Mouse (Mus musculus): ENCODE data around the gene Adgrl1. TPM values are rescaled to one million over a fixed set of nuclear protein-coding genes. Genes with fewer than 3 reads are reported as not detected.

The Adgrl1 gene
- total RNA-seq, 2 experiments from 2014 or later: 9.9 to 10.9 TPM

- DNase-seq: no peak
Measured at GRCm38 (mm10) chr8:83901566-83902485, 1.9 kb downstream of the Adgrl1 start.

DNA sequence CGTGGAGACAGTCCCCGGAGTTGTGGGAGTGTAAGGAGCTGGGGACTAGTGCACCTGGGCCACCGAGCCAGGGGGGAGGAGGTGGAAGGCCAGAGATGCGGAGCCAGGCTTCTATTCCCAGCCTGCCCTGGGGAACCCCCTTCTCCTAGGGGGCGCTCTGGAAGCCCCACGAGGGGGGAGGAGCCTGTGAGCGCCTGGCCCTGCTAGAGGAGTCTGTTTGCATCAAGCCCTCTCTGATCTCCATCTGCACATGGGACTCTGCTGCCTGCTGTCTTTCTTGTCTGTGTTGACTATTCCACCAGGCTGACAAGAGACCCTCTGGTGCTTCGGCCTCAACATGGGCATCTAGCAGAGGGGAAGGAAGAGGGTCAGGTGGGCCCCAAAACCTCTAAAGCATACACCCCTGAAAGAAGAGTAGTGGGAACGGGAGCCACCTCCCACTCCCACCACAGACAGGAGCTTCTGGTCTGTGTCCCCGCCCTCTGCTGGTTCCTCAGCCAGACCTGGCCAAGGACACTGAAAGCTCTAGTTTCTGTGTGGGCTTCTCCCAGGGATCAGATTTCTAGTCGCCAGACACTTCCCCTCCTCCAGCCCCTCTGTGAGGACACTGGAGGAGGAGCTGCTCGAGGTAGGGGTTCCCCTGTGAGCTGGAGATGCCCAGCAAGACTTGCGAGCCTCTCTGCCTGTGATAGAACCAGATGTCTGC, 3.2 kb downstream of the Adgrl1 start:
- no peak for DNase-seq

- DNase-seq: no peak
Measured at GRCm38 (mm10) chr8:83908583-83908982, 8.7 kb downstream of the Adgrl1 start.

- DNase-seq: no peak
Measured at GRCm38 (mm10) chr8:83909311-83909710, 9.4 kb downstream of the Adgrl1 start.

DNA sequence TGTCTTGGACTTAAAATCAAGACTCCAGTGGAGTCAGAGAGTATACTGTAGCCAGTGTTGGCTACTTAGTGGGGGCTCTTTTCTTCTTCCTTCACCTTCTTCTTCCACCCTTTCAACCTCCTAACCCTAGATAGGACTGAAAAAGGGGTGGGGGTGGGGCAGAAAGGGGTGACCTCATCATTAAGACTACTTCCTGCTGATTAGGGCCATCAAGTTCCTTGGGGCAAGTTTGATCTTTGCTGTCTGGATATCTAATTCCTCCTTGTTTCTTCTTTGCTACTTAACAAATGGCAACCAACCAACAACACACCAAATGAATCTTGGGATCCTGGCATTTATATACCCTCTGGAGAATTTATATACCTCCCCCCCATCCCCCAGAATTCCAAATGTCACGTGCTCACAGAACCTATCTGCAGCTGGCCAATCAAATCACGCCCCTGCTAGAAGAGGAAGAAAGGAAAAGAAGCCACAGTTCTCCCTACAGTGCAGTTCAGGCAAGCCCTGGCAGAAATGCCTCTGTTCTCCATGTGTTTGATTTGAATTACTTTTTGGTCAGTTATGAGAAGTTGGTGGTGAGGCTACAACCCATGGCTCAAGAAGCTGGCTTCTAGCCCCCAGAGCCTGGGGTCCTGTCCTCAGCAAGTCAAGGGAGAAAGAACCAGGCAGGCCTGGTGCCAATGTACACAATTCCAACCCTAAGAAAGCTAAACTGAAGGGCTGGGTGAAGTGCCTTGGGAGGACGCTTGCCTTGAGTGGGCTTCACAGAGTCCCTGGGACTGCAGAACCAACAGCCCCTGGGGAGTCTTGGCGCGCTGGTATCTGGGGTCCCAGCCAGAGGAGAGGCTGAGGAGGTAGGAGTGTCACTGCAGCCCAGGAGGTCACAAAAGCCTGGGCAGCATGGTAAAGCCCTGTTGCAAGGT, 12.2 kb downstream of the Adgrl1 start:
- DNase-seq: no peak

DNA sequence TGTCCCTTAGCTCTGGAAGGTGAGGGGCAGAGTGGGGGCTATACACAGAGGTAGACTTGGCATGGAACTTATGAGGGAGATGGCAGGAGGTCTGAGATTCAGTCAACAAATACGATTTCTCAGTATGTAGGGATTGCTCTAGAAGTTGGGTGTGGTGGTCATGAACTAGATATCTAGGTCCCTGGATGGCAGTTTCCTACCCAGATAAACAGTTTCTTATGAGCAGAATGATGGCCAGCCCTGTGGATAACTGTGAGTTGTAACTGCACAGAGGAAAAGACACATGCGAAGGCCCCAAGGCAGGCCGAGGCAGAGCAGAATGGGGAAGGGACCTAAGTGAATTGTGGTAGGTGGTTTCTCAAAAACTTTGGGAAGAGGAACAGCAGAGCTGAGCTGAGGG, 14.3 kb downstream of the Adgrl1 start:
- DNase-seq: no peak

DNA sequence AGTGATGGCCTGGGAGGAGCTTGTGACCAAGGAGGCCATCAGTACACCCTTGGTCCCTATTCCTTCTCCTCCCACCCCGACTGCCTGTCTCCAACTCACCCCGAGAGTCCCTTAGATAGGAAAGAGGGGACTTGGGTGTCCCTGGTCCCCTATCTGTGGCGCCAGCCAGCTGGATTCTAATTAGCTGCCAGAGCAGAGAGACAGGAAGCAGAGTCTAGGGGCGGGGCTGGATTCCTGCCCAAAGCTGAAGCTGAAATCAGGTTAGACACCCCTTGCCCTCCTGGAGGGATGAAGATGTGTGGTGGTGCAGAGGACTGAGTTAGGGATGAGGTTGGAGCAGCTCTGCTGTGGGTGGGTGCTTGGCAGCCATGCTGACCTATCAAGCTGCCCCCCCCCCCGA, 15.0 kb downstream of the Adgrl1 start:
- DNase-seq: peak in 1 of 2 experiments; percentile 30

DNA sequence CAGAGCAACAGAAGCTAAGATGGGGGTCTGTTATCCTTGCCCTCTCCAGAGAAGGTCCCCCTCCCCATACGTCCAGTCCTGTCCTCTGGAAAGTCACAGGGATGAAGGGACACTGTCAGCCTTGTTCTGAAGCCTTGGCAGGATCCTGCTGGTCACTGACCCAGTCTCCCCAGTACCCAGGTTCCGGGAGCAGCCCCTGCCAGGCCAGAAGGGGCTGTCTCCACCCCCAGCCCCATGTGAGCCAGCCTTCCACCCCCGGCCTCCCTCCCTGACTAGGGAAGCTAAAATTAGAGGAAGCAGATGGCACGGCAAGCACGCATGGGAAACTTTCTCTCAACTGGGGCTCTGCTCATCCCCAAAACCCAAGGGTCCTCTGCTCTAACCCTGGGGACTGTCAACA, 16.1 kb downstream of the Adgrl1 start:
- DNase-seq: no peak

- DNase-seq: no peak
Measured at GRCm38 (mm10) chr8:83917566-83917965, 17.7 kb downstream of the Adgrl1 start.

GRCm38 (mm10) chr8:83921558-83921957, 21.7 kb downstream of the Adgrl1 start:
- DNase-seq: peak; percentile 54 to 92

DNA sequence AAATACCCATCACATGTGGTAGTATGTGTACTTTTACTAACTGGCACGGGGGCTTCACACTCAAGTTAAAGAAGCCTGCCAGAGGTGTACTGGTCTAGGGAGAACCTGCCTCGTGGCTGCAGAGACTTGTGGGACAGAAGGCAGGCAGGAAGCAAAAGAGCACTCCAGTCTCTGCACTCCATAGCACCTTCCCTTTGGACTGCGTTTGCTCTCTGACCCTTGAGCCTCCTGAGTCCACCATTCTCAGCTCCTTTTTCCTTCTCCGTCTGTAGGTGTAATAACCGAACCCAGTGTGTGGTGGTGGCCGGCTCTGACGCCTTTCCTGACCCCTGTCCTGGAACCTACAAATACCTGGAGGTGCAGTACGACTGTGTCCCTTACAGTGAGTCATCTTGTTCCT, 22.8 kb downstream of the Adgrl1 start:
- no peak for DNase-seq

DNA sequence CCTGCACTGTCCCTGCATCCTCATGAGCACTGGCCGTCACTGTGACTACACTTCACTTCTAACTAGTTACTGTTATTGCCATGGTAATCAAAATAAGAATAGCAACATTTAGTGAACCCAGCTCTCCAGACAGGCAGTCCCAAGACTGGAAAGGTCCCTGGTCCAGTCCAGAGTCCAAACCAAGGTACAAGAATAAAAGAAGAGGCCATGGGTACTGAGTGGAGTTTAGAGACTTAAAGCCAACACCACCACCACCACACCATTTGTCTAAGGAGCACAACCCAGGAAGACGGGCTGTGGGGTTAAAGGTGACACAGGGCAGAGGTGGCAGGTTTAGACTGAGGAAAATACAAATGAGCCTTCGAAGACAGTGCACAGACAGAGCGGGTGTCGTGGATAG, 24.7 kb downstream of the Adgrl1 start:
- DNase-seq: no peak

- no peak for DNase-seq
Measured at GRCm38 (mm10) chr8:83926266-83926665, 26.4 kb downstream of the Adgrl1 start.

DNA sequence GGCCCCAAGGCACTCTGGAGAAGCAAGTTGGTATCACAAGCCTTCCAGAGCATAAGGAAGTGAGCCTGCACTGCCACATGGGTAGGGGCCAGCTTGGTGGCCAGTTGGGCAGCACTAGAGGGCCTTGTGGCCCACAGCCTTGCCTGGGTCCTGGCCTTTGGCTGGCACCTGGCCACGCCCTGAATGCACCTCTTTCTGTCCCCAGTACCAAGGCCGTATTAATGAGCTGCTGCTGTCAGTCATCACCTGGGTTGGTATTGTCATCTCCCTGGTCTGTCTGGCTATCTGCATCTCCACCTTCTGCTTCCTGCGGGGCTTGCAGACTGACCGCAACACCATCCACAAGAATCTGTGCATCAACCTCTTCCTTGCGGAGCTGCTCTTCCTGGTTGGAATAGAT, 34.3 kb downstream of the Adgrl1 start:
- DNase-seq: no peak

- no peak for DNase-seq
Measured at GRCm38 (mm10) chr8:83934994-83935393, 35.1 kb downstream of the Adgrl1 start.

- no peak for DNase-seq
Measured at GRCm38 (mm10) chr8:83935435-83935834, 35.5 kb downstream of the Adgrl1 start.

DNA sequence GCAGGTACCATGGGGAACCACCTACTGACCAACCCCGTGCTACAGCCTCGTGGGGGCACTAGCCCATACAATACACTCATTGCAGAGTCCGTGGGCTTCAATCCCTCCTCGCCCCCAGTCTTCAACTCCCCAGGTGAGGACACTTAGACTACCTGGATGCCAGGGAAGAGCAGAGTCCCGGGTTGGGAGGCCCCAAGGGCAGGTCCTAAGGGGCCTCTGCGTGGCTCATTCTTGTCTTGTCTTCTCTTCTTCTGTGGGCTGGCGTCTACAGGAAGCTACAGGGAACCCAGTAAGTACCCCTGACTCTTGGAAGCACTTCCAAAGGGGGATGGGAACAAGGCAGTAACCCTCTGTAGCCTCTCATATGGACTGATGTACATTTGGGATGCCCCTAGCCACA, 37.7 kb downstream of the Adgrl1 start:
- DNase-seq: no peak

DNA sequence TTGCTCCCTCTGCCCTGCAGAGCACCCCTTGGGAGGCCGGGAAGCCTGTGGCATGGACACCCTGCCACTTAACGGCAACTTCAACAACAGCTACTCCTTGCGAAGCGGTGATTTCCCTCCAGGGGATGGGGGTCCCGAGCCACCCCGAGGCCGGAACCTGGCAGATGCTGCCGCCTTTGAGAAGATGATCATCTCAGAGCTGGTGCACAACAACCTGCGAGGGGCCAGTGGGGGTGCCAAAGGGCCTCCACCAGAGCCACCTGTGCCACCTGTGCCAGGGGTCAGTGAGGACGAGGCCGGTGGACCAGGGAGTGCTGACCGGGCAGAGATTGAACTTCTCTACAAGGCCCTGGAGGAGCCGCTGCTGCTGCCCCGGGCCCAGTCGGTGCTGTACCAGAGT, 38.4 kb downstream of the Adgrl1 start:
- no peak for DNase-seq

- DNase-seq: no peak
Measured at GRCm38 (mm10) chr8:83941066-83941677, 41.3 kb downstream of the Adgrl1 start.

DNA sequence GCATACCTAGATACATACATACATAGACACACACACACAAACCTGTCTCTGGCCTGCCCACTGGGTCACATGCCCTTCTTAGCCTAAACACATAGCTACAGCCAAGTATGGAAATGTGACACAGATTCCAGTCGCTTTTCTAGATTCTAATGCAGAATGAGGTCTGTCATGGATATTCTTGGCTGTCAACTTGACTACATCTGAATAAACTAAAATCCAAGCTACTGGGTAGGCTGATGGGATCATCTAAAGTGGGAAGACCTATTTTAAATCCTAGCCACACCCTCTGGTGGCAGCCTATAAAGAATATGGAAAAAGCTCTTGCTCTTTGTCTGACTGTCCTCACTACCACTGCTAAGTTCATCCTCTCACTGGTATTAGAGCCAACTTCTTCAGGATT, 42.5 kb downstream of the Adgrl1 start:
- DNase-seq: no peak

DNA sequence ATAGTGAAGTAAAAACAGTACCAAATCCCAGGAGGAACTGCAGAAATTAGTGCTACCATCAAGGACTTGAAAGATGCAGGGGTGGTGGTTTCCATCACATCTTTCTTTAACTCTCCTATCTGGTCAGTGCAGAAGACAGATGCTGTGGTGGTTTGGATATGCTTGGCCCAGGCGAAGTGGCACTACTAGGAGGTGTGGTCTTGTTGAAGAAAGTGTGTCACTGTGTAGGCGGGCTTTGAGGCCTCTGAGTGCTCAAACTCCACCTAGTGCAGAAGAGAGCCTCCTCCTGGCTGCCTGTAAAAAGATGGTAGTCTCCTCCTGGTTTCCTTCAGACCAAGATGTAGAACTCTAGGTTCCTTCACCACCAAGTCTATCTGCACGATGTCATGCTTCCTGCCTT, 45.6 kb downstream of the Adgrl1 start:
- no peak for DNase-seq

DNA sequence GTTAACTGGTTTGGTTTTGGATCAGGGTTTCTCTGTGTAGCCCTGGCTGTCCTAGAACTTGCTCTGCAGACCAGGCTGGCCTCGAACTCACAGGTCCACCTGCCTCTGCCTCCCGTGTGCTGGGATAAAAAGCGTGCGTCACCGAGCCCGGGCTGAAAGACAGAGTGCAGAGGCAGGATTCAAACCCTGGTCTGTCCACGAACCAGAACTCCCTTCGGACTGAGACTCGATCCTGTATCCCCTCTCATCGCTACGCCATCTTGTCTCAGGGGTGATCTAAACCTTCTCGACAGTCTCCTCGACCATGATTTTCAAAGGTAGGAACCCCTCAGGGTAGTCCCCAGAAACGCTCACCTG, 54.8 kb downstream of the Adgrl1 start:
- DNase-seq: no peak

Data from heart, adult 18-20 months (tissue).